Comparison of ENCODE assay signal across 26 mouse cellular contexts in genomic region chr1:80604332-80604731, GRCm38 (mm10).
A peak's percentile ranks its signal among the peaks of the same experiment; 100 is the strongest.
DNase-seq lines count a peak whose midpoint lies in the region; ATAC-seq and TF ChIP-seq lines count a peak whose summit lies in the region.
"Had no signal": no experiment of that assay in that cellular context is flagged by ENCODE, and none has a peak within 500 bp of the region (broad histone marks: within the 10 kb centered on the region; RNA-seq: fewer than 3 reads in every experiment).

No protein-coding gene starts in this region.

- no peak for TF ChIP-seq CTCF in lung, embryonic 14.5 days (IDR thresholded peaks at IDR 0.05; ENCODE audit: low read depth)
- no peak for TF ChIP-seq CTCF in kidney, adult 2 months (conservative IDR thresholded peaks at IDR 0.05; ENCODE audit: insufficient read depth, insufficient read length, low read depth, low read length)

- DNase-seq in lung, embryonic 14.5 days: peak; percentile 71
- DNase-seq in lung, postnatal 36 days: no peak
- peak; percentile 11 for DNase-seq in Muller cell, postnatal 12 days (ENCODE audit: inconsistent ontology term)
- DNase-seq in brain, adult 2 months (ENCODE audit: low read depth, low spot score): peak; percentile 26
- DNase-seq in MN1 (ENCODE audit: low spot score): no peak
- DNase-seq in kidney, adult 2 months: no peak
- DNase-seq: adrenal gland, postnatal 10 days; adrenal gland, postnatal 36 days; cerebellum, adult 11-12 months; cerebellum, adult 8-10 months; cerebellum, postnatal 10 days; cerebellum, postnatal 36 days; embryo, embryonic 11 days; forebrain, postnatal 0 days; gastrocnemius, adult 2 months; gastrocnemius, postnatal 14 days; heart, adult 11 months had no signal

- H3K4me1 ChIP-seq in lung, embryonic 14.5 days (ENCODE audit: insufficient read depth): no peaks in the 10 kb centered on the region
- H3K4me1 ChIP-seq in kidney, adult 2 months (ENCODE audit: control insufficient read depth, insufficient read depth, low read length): no peaks in the 10 kb centered on the region
- H3K4me1 ChIP-seq: embryonic facial prominence, embryonic 10.5 days; embryonic facial prominence, embryonic 13.5 days; forebrain, embryonic 13.5 days; hindbrain, embryonic 12.5 days; hindbrain, embryonic 15.5 days had no signal

- H3K9ac ChIP-seq in lung, embryonic 14.5 days: no peak overlapping the region
- H3K9ac ChIP-seq: embryonic facial prominence, embryonic 13.5 days; forebrain, embryonic 13.5 days; forebrain, postnatal 0 days; hindbrain, embryonic 12.5 days; hindbrain, embryonic 15.5 days had no signal

- no peak overlapping the region for H3K4me2 ChIP-seq in lung, embryonic 14.5 days
- H3K4me2 ChIP-seq: embryonic facial prominence, embryonic 13.5 days; forebrain, embryonic 13.5 days; heart, embryonic 11.5 days; hindbrain, embryonic 12.5 days; hindbrain, embryonic 15.5 days had no signal

- TF ChIP-seq POLR2A in kidney, adult 2 months (IDR thresholded peaks at IDR 0.05; ENCODE audit: low read depth, low read length): no peak

- H3K27me3 ChIP-seq in lung, embryonic 14.5 days (ENCODE audit: insufficient read depth, low read length): no peaks in the 10 kb centered on the region
- no peaks in the 10 kb centered on the region for H3K27me3 ChIP-seq in kidney, adult 2 months (replicated peaks; ENCODE audit: control insufficient read depth, insufficient read depth, low read length)
- H3K27me3 ChIP-seq: embryonic facial prominence, embryonic 13.5 days; forebrain, embryonic 13.5 days; hindbrain, embryonic 12.5 days; hindbrain, embryonic 15.5 days had no signal

- 45% methylated on average over 2 of the region's 2 CpGs for WGBS in lung, embryonic 14.5 days
- WGBS in kidney, adult 2 months: 53% methylated on average over 2 of the region's 2 CpGs

- H3K4me3 ChIP-seq in lung, embryonic 14.5 days (ENCODE audit: low read depth, low read length): no peak overlapping the region
- H3K4me3 ChIP-seq in kidney, adult 2 months (ENCODE audit: insufficient read depth, low read depth, low read length): no peak overlapping the region
- H3K4me3 ChIP-seq: embryonic facial prominence, embryonic 10.5 days; embryonic facial prominence, embryonic 13.5 days; erythroblast, embryonic 14.5 days; forebrain, embryonic 13.5 days; gastrocnemius, adult 2 months; hindbrain, embryonic 12.5 days; hindbrain, embryonic 15.5 days had no signal

- H3K9me3 ChIP-seq in lung, embryonic 14.5 days (ENCODE audit: low read depth, low read length): no peaks in the 10 kb centered on the region
- H3K9me3 ChIP-seq: embryonic facial prominence, embryonic 10.5 days; embryonic facial prominence, embryonic 13.5 days; forebrain, embryonic 13.5 days; hindbrain, embryonic 12.5 days; hindbrain, embryonic 15.5 days had no signal

- no peak overlapping the region for H3K27ac ChIP-seq in lung, embryonic 14.5 days (ENCODE audit: low read depth)
- H3K27ac ChIP-seq in kidney, adult 2 months (ENCODE audit: insufficient read depth, low read depth, low read length): no peak overlapping the region
- H3K27ac ChIP-seq: embryonic facial prominence, embryonic 10.5 days; embryonic facial prominence, embryonic 13.5 days; forebrain, embryonic 13.5 days; gastrocnemius, adult 2 months; hindbrain, embryonic 12.5 days; hindbrain, embryonic 15.5 days had no signal

- ATAC-seq in lung, embryonic 14.5 days (ENCODE audit: insufficient read depth): peak; percentile 66; the same call in 1 of the 2 replicates
- ATAC-seq: CD4-positive, CD25-positive, alpha-beta regulatory T cell, adult 4 months; forebrain, embryonic 13.5 days; forebrain, postnatal 0 days; Patski had no signal

- no peaks in the 10 kb centered on the region for H3K36me3 ChIP-seq in lung, embryonic 14.5 days (ENCODE audit: insufficient read depth)
- H3K36me3 ChIP-seq in kidney, adult 2 months (ENCODE audit: control insufficient read depth, insufficient read depth, low read length): no peaks in the 10 kb centered on the region
- H3K36me3 ChIP-seq: embryonic facial prominence, embryonic 10.5 days; embryonic facial prominence, embryonic 13.5 days; hindbrain, embryonic 12.5 days; hindbrain, embryonic 15.5 days had no signal

Comparison
In these comparisons a context has a peak if more than half of its experiments do, and no peak if none do; other contexts are left out.
1. DNase-seq: peak in lung, embryonic 14.5 days (single experiment), Muller cell, postnatal 12 days (single experiment) and brain, adult 2 months (single experiment); none in lung, postnatal 36 days (single experiment), MN1 (single experiment) and kidney, adult 2 months (single experiment).